Mouse (Mus musculus) cerebellum, adult (tissue): ENCODE measurements around the gene AC124108.1.

Source experiments
- ATAC-seq: cut with Nextera tagmentation; 2 replicates; pipeline ENCODE4 v1.9.2; 2017; ENCODE audit warnings: mild to moderate bottlenecking, moderate library complexity, mixed read lengths; ENCODE audit not compliant: insufficient number of reproducible peaks, low FRiP score, low TSS enrichment

The AC124108.1 gene

DNA sequence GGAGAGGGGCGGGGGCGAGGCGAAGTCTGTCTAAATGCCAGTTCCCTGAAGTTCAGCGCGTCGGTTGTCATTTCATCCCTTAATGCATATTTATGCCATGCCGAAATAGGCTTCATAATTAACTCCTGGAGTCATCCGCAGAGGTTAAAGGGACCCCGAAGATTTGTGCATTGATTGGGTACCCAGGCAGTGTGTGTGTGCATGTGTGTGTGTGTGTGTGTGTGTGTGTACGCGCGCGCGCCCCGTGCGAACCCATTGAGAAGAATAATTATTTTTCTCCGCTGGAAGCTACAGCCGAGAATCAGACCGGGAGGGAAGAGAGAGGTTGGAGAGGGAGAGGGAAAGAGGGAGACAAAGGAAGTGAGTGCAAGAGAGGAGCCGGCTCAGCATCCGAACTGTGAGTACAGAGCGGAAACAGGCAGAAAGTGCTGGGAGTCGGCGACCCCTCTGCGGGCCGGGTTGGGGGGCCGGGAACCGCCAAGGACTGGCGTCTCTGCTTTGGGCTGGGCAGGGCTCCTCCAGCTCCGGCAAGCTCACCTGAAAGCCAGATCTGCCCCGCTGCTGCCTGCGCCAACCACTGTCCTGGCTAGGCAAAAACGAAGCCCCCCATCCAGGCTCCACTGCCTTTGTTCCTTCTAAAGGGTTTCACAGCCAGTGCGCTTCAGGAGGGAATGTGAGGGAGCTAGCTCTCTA, at the start of gene AC124108.1, which contains the start of gene Lemd1:
Gene AC124108.1, plus strand, starts transcription at position 365 of the 693 bp plus-strand sequence.
Gene Lemd1, plus strand, starts transcription at position 339 of the 693 bp plus-strand sequence.
- ATAC-seq = no peak

DNA sequence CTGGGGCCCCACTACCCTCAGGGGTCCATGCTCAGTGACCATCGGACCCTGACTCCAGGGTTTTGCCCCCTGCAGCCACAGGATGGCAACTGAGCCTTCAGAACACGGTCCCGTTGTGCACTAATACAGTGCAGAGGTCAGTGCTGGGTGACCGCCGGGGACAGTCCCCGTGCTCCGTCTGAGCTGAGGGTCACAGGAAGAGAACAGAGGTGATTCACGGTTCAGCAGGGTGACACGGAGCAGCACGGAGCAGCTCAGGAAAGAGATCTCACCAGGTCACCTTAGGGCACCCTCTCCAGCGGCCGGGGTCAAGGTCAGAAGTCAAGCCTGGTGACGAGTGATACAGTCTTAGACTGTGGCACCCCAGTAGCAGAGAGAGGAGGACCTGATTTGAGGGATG, 49.5 kb upstream of the AC124108.1 start:
- no peak for ATAC-seq

DNA sequence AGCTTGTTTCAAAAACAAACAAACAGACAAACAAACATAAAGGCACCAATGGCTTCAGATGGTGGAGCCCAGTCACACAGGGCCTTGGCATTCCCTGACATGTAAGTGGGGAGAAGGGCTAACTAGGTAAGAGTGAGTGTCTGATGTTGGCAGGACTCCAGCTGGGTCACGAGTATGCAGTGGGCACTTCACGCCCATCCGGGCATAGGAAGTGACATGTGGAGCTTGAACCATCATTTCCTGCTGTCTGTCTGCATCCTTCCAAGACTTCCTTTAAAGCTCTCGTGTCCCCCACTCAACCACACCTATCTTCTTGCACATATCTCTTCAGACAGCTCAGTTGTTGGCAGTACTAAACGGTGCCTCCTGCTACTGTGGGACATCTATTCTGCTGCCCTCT, 48.2 kb upstream of the AC124108.1 start:
- no peak for ATAC-seq

DNA sequence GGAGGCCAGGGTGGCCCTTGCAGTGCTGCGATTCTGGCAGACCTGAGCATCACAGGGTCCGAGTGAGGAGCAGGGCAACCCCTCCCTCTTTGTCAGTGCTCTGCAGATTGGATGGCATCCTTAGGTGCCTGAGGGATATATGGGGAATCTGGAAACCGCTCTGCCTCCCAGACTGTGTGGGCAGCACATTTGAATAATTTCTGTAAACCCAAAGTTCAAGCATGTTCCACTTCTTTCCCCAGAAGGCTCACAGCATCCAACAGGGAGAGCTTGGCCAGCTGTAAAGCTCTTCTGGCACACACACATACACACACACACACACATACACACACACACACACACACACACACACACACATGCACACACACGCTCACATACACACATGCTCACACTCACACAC, 47.5 kb upstream of the AC124108.1 start:
- no peak for ATAC-seq

DNA sequence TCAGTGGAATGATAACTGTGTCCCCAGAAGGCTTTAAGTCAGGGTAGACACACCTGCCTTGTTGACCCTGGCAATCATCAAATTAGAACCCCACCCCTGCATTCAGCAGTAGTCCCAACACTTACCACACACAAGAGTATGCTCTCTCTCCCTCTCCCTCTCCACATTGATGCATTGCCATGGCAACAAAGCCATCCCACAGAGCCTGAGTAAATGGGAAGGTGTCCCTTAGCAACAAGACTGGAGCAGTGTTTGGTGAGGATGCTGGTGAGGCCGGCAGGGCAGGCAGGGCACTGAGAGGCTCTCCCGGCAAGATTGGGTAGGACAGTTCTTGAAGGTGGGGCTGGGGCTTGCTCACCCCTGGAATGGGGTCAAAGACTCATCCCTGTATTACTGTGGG, 47.0 kb upstream of the AC124108.1 start:
- ATAC-seq = no peak

DNA sequence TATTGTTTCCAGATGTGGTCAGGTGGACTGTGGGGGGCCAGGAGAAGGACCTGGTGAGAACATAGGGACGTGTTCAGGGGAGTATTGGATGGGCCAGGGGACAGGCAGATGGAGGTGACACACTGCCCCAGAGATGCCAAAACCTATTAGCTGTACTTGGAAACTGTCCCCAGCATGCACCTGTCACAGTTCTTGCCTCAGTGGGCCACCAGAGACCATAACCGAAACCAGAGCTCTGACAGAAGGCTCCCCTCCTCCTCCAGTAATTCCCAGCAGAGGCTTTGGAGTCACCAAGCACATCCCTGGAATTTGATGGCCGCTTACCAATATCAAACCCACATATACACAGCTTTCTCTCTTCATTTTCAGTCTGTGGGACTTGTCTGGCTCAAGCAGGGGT, 46.4 kb upstream of the AC124108.1 start:
- ATAC-seq = no peak

DNA sequence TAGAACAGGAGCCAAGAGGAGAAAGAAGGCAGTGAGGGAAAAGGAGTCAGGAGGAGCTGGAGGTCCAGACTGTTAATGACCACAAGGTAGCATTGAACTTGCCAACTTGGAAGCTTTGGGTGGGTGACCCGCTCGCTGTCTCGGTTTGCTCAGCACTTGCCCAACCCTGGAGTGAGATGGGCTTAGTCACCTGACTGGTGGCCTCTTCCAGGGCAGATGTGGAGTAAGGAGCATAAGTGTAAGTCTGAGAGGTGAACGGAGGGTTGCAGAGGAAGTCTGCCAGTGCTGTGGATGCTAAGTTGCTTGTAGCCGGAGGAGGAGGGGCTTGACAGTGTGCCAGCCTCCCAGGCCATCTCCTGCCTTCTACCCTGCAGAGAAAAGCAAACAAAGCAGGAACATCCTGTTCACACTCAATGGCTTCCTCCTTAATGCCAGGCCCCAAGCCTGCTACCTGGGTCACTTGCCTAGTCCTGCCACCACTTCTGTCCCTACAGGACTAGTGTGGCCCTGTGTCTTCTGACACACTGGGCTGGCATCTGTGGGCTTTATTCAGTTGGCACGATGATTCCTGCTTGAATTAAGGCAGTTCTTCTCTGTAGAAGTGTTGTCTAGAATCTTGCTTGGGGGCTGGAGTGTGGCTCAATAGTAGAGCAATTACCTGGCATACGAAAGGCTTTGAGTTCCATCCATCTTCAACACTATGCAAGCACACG, 45.1 kb upstream of the AC124108.1 start:
- no peak for ATAC-seq

DNA sequence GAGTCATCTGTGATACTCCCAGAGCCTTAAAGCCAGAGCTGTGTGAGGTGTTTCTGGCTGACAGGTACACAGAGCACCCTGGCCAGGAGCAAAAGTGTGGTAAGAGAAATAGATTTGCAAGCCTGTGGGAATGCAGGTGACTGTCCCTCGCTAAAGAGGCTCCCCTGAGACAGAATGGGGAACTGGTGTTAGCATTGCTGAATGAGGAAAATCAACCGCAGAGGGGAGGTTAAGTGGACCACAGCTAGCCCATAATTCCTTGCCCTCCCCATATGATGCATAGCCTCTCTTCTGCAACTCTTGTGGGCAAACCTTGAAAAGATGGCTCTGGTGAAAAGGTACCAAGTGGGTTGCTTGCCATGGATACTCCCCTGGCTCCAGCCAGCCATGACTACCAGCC, 41.8 kb upstream of the AC124108.1 start:
- ATAC-seq = no peak

DNA sequence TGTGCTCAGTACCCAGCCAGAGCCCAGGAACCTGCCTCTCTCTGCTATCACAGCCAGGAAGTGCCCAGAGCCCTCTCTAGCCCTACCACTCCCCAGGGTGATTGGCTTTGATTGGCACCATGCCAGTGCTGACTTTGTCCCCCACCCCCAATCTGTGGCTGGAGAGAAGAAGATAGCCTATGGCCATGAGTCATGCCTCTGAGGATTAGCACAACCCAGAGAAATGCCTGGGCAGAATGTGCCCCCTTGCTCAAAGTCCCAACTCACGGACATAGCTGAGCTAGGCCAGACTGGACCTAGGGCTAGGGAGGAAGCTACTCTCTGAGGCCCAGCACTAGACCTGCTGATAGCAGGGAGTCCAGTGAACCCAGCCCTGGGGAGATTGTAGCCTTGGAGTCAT, 41.1 kb upstream of the AC124108.1 start:
- no peak for ATAC-seq

DNA sequence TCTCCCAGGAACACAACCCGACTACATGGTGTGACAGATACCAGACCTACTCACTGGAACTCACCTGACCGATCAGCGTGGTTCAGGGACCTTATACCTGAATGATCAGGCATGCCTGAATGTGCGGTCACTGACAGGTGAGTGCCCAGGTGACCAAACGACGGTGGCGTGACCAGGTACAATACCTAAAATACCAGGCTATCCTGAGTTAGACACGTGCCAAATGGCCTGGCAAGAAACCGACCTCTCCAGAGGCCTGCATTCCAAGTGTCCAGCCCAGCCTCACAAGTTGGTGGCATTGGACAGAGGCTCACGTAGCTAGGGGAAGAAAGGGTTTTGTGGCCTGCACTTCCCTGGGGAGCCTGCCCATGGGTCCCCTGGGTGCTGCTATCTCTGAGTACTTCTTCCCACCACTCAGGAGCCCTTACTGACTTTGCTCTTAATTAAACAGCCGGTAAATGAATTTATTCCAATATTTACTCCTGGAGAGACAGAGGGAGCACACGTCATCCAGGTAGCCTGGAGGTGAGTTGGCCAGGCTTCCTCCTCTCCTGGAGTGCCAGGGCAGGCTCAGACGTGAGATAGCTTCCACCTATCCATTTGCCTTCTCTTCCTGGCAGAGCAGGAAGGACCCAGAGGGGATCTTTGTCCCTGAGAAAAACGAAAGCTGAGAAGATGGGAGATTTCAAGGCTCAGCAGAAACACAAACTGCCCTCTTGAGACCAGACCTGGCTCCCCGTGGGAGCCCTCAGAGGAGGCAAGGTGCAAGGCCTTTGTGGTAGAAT, 40.2 kb upstream of the AC124108.1 start:
- ATAC-seq = no peak

DNA sequence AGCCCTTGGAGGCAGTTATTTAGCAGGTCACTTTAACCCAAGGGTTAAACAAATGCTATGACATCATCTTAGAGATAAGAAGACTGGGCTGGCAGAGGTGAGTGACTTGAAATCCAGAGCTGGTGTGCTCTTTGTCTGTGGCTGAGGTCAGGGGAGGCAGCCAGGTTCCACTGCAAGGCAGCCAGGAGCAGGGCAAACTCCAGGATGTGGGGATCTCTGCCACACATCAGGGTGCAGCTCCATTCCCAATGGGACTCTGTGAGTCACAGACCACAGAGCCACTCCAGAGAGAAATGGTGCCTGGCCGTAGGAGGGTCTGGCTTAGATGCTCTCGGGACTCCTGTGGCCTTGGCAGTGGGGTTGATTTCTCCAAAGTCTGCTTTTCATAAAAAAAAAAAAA, 39.3 kb upstream of the AC124108.1 start:
- ATAC-seq = no peak

DNA sequence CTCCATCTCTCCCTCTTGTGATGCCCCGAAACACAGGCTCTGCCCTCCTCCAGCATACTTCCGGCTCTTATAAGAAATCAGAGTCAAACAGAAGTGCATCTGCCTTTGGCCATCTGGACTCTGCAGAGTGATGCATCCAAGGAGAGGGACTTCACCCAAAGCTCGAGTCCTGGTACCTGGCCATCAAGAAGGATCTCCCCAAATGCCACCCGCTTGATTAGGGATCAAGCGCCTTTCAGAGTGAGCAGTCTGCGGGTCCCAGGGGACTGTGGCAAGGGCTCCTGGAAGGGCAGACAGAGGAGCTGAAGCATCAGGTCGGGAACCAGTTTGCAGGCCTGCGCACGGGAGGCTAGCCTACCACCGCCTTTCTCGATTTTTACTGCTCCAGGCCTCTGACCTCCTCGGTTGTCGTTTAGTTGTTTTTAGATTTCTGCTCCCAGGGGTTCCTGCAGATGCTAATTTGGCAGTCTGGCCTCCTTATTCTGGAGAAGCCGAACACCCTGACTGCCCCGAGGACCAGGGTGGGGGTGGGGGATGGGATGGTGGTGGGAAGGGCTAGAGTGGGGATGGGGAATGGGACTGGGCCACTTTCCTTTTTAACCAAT, 38.1 kb upstream of the AC124108.1 start:
- ATAC-seq = no peak

DNA sequence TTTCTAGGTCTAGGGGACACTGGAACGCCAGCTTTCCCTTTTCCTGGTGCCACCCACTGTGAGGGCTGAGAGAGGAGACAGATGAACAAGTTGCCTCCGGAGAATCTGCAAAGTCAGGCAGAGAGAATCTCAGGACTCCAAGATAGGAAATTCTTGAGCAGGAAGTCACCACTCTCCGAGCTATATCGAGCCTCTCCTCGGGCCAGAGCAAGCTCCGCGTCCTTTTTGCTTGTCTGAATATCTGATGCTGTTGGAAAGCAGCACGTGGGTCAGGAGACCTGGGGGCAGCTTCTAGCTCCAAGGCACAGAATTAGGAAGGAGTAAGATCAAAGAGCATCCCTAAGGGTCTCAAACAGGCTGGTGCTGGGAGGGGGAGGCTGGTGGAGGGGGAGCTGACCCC, 37.6 kb upstream of the AC124108.1 start:
- ATAC-seq = no peak

DNA sequence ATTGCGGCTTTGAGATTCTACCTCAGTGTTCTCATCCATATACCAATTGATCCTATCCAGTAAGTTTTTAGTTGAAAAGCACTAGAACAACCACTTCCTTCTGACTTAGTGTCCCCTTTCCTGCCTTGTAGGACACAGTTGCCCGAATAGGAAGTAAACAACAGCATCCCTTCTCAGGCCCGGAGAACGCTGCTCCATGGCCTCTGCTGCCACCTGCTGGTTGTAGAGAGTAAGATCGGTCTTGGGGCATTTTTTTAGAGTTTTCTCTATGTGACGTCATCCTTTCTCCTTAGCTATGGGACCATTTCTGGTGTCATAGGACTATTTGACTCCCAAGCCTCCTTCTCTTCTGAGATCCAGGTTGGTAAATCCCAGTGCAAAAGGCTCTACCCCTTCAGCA, 35.5 kb upstream of the AC124108.1 start:
- ATAC-seq = peak; percentile 23; the same call in 1 of the 2 replicates

DNA sequence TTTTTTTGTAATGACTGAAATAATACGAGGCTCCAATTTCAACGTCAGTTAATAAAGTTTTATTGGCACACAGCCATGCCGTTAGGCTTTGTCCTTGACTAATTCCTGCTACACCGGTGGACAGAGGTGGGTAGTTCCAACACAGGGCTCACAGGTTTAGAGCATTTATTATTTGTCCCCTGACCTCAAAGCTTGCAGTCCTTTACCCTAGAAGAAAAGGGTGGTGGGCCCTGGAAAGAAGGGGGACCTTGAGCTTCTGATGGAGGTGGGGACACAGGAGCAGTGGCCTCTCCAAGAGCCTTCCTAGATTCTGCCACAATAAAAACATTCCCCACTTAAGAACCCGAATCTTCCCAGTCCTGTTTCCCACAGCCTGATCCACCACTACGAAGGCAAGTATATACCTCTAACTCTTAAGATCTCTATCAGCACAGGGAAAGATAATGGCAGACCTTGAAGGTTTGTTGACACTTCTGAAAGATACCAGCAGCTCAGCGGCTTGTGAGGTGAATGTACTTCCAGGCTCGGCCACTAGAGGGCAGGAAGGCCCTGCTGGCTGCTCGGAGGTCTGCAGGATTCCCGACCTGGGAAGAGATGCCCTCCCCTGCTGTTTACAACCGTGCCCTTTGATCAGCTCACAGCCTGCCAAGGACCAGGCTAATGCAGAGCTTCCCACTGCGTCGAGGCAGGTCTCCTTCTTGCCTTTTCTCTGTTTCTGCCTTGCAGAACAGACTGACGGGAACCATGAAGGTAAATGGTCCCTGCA, 34.1 kb upstream of the AC124108.1 start:
- peak; percentile 82 for ATAC-seq

DNA sequence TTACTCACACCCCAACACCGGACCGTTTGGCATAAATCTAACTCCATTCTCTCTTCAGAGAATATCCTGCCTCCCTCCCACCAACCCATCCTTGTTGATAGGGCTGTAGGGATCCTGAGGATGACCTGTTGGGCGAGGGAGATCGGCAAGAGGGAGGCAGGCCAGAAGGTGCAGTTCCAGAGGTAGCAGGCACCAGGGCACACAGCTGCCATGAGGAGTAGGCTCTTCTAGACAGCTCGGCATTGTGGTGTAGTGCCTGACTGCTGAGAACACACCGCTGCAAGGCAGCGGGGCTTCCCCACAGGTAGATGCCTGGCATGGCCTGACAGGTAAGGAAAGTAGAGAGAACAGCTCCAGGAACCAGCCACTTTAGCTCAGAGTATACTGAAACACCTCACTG, 33.4 kb upstream of the AC124108.1 start:
- ATAC-seq = peak; percentile 17

DNA sequence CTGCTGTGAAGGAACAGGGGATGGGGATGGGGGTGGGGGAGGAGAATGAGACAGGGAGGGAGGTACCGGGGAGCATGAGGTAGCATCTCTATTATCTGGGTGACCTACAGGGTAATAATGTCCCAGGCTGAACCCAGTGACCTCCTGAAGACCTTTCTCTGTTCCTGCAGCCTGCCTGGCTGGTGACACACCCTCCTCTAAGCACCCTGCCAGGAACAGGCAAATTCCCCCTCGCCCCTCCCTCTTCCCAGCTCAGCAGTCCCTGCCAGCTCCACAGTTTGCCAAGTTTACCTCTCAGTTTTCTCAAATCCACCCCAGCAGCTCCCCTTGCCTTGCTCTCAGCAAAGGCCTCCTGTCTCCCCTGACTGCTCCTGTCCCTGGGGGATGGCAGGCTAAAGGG, 32.5 kb upstream of the AC124108.1 start:
- ATAC-seq = no peak

DNA sequence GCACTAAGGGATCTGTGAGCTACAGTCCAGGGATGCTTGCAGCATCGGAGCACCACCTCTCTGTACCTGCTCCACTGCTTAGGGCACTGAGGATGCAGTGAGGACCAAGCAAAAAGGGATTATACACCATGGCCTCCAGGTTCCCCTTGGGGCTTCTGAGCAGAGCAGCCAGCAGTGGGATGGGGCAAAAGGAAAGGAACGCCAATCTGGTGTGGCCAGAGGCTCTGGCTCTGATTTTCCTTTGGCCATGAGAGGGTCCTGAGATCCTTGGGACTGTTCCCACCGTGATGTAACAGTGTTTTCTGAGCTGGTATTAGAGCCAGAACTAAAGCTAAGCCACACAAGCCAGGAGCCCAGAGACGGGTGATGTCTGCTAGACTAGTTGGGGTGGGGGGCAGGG, 31.6 kb upstream of the AC124108.1 start:
- no peak for ATAC-seq

DNA sequence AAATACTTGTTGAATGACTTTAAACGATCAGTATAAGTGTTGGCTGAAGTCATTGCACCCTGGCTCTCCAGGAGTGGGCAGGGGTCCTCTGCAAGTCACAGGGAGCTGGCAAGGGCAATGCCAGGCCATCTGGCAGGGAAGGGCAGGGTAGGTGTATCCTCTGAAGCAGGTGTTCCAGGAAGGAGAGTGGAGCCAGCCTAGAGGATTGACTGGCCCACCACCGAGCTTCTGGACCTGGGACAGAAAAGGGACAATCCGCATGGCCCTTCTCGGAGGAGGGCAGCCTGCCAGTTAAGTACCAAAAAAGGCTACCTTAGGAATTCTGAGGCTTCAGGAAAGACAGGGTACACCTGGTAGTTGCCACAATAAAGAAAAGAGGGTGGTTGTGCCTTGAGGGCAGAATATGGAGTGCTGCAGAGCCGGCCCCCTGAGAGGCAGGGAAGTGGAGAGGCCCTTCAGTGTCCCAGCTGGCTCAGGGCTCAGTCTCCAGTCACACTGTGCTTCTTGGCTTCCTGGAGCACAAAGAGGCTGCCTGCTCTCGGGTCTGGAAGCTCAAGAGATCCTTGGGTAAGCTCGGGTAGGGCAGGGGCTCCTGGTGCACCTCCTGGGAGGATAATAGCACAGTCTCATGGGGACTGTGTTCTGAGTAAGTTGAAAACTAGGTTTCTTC, 29.9 kb upstream of the AC124108.1 start:
- ATAC-seq = peak; percentile 57; the same call in 1 of the 2 replicates
